Mouse (Mus musculus) splenic B cell, adult 2 months (primary cell): ENCODE measurements around the gene Nfe2.

ENCODE experiments used
- DNase-seq: peaks from one replicate; pipeline ENCODE4 v3.0.0-alpha.2; 2011; ENCODE audit warnings: low read depth, low spot score
- H3K27me3 ChIP-seq: 2 replicates; pipeline ENCODE4 v1.6.1; 2012; ENCODE audit warnings: mild to moderate bottlenecking, low read length, moderate library complexity, mixed read lengths; ENCODE audit not compliant: control insufficient read depth, poor library complexity, insufficient read depth, severe bottlenecking
- H3K36me3 ChIP-seq: 2 replicates; pipeline ENCODE4 v1.6.1; 2012; ENCODE audit warnings: mild to moderate bottlenecking, low read length, moderate library complexity, mixed read lengths; ENCODE audit not compliant: control insufficient read depth, poor library complexity, insufficient read depth, severe bottlenecking

Nfe2 gene

GRCm38 (mm10) chr15:103228904-103229303 is 29.3 kb downstream of the Nfe2 start:
- no peaks in the 10 kb centered on the region for H3K36me3 ChIP-seq
- no peaks in the 10 kb centered on the region for H3K27me3 ChIP-seq
- DNase-seq, result no peak

- no peak for DNase-seq
- Histone ChIP-seq H3K27me3 (no peaks in the 10 kb centered on the region), H3K36me3 (no peaks in the 10 kb centered on the region)
Observed at GRCm38 (mm10) chr15:103227572-103227971, 30.6 kb downstream of the Nfe2 start.

- no peak for DNase-seq
- Histone ChIP-seq H3K27me3 (no peaks in the 10 kb centered on the region), H3K36me3 (no peaks in the 10 kb centered on the region)
Observed at GRCm38 (mm10) chr15:103227022-103227421, 31.2 kb downstream of the Nfe2 start.

GRCm38 (mm10) chr15:103224161-103224560 is 34.0 kb downstream of the Nfe2 start:
- no peaks in the 10 kb centered on the region for H3K36me3 ChIP-seq
- H3K27me3 ChIP-seq, result no peaks in the 10 kb centered on the region
- no peak for DNase-seq

GRCm38 (mm10) chr15:103221386-103221785 is 36.8 kb downstream of the Nfe2 start:
- no peaks in the 10 kb centered on the region for H3K27me3 ChIP-seq
- H3K36me3 ChIP-seq, result no peaks in the 10 kb centered on the region
- no peak for DNase-seq

- Histone ChIP-seq H3K27me3 (no peaks in the 10 kb centered on the region), H3K36me3 (no peaks in the 10 kb centered on the region)
- DNase-seq, result no peak
Observed at GRCm38 (mm10) chr15:103220785-103221184, 37.4 kb downstream of the Nfe2 start.

GRCm38 (mm10) chr15:103216052-103216451 is 42.2 kb downstream of the Nfe2 start:
- DNase-seq, result no peak
- Histone ChIP-seq H3K27me3 (no peaks in the 10 kb centered on the region), H3K36me3 (no peaks in the 10 kb centered on the region; the same call in 1 of the 2 replicates)

- DNase-seq, result peak; percentile 79
- Histone ChIP-seq H3K36me3 (no peaks in the 10 kb centered on the region; the same call in none of the 2 replicates), H3K27me3 (no peaks in the 10 kb centered on the region)
Observed at GRCm38 (mm10) chr15:103214971-103215907, 43.0 kb downstream of the Nfe2 start.

GRCm38 (mm10) chr15:103214149-103214548 is 44.1 kb downstream of the Nfe2 start:
- no peaks in the 10 kb centered on the region for H3K27me3 ChIP-seq
- no peaks in the 10 kb centered on the region; the same call in none of the 2 replicates for H3K36me3 ChIP-seq
- no peak for DNase-seq

- no peaks in the 10 kb centered on the region for H3K27me3 ChIP-seq
- peaks cover 7% of the 10 kb centered on the region for H3K36me3 ChIP-seq
- peak; percentile 52 for DNase-seq
Observed at GRCm38 (mm10) chr15:103205156-103205555, 53.0 kb downstream of the Nfe2 start.

GRCm38 (mm10) chr15:103202088-103202793 is 56.0 kb downstream of the Nfe2 start:
- H3K27me3 ChIP-seq, result no peaks in the 10 kb centered on the region
- DNase-seq, result no peak

More at GRCm38 (mm10) chr15:103202088-103202793, 56.0 kb downstream of the Nfe2 start:
- H3K36me3 ChIP-seq, result peaks cover 11% of the 10 kb centered on the region
